Mouse (Mus musculus) ovary, postnatal 10 days (tissue): ENCODE results near the gene Ipo11.

ENCODE experiments used
- DNase-seq: peaks from one replicate; pipeline ENCODE4 v3.0.0; 2022; ENCODE audit warnings: low spot score

Gene Ipo11

DNA sequence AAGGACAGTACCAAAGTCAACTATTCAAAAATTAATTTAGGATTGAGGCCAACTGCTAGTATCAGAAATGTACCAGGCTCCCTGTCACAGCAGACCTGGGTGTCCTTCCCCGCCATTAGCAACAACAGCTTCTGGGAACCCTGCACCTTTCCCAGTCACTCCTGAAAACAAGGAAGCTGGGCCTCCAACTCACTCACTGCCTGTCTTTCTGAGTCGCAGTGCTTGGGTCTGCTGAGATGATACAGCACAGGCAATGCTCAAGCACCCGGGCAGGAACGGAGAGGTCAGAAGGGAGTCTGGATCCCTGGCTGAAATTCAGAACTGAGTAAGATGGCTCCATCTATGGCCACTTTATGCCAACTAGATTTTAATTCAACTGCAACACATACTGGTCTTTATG lies 123.2 kb downstream of the Ipo11 start:
- no peak for DNase-seq

DNA sequence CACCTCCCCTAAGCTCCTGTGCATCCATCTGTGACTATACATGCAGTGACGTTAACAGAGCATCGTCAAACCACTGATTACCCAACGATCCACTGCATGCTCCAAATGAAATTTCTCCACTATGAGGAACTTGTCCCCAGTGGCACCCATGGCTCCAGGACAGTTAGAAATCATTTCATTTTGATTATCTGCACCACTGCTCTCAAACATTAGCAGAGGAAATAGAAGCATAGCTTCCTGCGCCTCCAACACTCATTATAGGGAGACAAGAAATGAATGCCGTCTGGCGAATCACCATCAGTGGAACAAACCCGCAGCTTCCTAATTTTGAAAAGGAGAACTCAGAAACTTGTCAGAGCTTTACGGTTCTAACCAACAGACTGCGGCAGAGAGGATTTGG lies 123.7 kb downstream of the Ipo11 start:
- DNase-seq: no peak

DNA sequence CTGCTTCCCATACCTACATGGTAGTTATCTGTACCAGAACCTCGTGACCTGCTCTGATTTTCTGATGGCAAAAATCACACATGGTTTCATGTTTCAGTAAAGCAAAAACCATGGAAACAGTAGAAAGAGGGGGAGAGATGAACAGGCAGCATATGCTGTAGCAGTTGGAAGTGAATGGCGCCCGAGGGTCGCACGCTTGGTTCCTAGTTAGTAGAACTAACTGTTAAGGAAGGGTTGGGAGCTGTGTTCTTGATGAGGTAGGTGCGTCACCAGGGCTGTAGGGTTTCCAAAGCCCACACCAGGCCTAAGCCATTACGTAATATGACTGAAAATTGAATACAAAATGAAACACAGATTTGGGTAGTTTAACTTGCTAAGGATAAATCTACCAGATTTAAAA lies 126.6 kb downstream of the Ipo11 start:
- no peak for DNase-seq

DNA sequence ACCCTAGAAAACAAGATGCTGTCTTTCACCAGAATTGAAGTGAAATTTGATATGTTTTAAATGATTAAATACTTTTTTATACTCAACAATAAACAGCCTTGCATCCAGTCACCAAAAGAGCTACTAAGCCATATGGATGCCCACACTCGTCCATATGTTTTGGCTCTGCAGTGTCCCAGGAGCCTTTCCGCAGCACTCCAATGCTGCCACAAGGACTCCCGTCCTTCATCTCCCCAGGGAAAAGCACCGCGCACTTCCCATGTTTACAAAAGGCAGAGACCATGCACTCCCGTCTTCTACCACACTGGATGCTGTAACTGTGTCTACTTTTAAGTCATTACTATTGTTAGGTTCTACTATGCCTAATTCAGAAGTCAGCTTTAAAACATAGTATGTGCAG lies 127.9 kb downstream of the Ipo11 start:
- no peak for DNase-seq

DNA sequence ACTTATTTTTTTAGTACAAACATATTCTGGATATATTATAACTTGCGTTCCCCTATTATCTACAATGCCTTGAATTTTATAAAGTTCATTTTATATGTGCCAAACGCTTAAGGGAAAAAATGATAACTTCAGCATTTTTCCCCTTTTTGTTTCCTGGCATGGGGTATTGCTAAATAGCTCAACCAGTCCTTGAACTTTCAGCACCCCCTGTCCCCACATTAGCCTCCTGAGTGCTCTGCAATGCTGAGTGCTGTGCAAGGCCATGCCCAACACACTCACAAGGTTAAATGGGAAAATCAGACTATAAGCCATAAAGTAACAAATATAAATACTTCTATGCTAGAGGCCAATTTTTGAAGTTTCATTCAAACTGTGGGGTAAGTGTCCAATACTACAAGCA lies 128.4 kb downstream of the Ipo11 start:
- DNase-seq: no peak

DNA sequence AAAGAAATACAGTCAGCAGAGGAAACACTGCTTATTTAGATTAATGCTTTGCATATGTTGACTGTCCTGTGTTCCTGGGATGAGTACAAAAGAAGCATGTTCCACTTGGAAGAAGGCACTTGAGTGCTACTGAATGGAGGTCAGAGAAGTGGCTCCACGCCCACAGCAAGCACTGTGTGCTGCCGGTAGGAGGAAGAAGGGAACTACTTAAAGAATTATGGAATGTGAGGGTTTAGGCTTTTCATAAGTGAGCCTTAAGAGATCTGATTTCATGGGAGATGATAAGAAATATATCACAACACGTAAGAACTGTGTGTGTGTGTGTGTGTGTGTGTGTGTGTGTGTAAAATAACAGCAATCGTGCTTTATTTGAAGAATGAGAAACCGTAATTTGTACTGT lies 129.5 kb downstream of the Ipo11 start:
- DNase-seq: no peak

DNA sequence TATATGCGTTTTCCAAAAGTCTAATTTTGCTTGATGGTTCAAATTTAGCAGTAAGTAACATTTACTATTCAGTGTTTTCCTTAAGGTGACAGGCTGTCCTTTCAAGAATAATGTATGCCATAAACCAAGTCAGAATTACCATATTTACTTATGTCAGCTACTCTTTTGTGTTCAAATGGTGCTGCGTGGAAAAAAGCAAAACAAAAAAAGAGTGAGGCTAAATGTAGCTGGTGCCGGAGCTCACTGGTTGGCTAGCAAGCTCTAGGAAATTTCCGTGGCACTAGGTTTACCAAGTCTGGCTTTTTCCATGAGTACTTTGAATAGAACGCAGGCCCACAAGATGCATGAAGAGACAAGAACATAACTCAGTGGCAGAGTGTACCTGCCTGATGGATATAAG lies 131.6 kb downstream of the Ipo11 start:
- DNase-seq: no peak

DNA sequence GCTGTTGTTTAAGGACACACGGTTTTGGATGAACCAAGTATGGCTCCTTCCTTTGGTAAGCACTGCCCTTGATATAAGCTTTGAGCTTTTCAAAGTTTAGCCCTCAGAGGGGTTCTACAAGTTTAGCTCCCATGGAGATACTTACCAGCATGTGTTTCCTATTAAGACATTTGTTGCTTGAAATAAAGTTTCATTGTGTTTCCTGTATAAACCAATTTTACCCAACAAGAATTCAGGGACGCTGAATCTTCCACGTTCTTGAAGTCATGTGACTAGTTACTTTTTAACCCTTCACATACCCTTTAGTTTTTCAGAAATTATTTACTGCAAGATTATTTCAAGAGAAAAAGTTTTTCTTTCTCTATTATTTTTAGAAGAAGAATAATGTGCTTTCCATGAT lies 138.7 kb downstream of the Ipo11 start:
- DNase-seq: no peak

DNA sequence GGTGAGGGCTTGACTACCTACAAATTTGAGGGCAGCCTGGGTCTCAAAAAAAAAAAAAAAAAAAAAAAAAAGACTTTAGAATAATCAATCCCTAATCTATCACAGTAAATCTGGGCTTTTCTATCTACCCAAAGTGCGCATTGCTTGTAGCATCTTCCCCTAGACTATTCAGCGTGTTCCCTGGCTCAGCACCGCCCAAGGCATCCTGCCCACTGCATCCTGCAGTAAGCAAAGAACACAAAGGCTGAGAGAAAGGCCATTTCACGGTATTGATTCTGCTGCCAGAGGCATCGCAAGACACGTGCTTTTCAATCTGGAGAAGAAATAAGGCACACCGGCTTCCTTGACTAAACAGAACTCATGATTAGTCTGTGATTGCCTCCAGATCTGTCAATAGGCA lies 147.9 kb downstream of the Ipo11 start:
- DNase-seq: no peak

DNA sequence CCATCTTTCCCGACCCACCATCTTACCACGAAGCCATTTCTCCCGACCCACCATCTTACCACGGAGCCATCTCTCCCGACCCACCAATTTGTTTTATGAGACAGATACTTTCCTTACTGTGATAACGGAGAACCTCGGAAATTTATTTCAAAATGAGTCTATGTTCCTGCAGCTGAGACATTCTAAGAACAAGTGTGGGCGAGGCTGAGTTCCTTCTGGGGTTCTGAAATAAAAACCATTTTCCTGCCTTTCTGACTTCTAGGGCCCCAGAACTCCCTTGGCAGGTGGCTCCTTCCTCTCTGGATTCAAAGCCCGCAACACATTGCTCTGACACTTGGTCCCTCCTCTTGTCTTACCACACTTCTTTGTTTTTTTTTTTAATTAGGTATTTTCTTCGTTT lies 168.0 kb downstream of the Ipo11 start:
- no peak for DNase-seq

DNA sequence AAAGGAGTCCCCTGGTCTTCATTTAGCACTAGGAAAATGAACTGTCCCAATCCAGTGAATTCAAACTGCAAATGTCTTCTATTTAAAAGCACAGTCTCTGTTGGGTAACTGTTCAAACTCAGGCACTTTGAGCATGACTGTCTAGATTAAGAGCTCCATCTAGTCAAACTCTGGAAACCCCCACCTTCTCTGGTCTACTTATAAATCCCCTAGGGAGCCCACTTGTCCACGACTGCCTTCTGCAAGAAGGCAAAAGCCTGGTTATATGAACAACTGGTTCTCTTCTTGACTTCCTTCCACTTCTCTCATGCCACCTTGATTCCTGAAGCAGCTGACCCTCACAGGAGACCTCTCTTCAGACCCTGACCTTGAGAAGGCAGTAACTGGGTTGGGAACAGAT lies 174.1 kb downstream of the Ipo11 start:
- no peak for DNase-seq

DNA sequence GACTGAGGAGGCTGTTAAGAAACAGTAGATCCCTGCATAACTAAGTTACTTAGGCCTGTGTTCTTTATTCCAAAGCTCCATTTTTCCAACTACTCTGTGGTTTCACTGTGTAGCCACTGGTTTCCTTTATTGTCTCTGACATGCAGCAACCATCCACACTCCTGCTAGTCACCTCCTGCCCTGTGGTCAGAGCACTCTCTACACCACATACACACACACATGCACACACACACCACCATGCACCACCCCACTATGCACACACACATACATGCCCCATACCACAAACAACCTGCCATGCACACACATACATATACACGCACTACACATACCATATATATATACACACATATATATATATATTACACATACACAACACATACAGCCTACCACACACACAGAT lies 175.1 kb downstream of the Ipo11 start:
- no peak for DNase-seq

DNA sequence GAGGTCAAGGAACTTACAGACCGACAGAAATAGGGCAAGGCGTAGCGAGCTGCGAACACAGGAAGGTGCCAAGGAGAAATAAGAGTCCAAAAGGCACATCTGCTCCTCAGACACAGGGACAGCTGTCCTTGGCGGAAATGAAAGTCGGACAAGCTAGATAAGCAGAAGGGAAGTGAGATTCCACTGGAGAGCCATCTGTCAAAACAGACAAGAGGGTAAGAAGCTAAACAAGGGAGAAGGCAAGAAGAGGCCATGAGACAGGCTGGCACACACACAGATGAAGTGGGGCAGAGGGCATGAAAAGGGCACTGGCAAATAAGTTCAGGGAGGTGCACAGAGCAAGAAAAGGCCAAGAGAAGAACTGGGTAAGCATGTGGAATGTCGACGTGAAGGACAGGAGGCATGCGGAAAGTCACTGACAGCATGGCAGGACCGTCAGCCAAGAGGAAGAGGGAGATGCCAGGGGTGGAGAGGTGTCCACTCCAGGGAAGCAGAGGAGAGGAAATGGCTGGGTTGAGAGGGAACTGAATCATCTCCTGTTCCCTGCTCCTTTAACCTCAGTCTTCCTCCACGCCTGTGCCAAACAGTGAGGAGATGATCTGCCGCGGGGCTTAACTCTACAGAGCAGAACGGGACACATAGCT lies 176.4 kb downstream of the Ipo11 start:
- no peak for DNase-seq

DNA sequence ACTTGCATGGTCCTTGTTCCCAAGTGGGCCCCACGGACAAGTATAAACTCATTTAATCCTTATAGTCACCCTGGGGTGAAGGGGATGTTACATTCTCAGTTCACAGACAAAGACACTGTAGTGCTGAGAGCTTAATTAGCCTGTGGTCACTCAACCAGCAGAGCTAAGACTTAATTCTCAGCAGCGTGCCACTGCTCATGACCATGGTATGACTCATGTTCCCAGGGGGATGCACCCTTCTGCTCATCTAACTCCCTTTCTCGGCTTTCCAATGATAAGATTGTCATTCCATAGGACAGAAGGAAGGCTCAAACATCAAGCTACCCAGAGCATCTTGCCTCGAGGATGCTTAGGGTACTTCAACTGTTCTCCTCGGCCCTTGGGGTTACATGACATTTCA lies 180.9 kb downstream of the Ipo11 start:
- no peak for DNase-seq

DNA sequence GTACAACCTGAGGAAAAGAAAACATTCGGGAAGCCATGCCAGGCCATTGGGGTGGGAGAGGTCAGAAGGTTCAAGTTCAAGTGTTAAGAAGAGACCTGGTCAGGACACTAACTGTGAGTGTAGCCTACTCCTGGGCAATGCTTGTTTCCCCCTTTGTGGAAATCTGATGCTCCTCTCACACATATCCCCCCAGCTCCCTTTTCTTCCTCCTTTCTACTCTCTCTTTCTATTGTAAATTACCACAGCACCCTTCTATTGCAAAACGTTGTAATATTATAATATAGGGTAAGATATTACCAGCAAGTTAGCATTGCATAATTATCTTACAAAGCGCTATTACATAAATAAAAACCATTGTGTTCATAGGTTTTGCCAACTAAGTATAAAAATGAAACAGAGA lies 182.5 kb downstream of the Ipo11 start:
- no peak for DNase-seq

DNA sequence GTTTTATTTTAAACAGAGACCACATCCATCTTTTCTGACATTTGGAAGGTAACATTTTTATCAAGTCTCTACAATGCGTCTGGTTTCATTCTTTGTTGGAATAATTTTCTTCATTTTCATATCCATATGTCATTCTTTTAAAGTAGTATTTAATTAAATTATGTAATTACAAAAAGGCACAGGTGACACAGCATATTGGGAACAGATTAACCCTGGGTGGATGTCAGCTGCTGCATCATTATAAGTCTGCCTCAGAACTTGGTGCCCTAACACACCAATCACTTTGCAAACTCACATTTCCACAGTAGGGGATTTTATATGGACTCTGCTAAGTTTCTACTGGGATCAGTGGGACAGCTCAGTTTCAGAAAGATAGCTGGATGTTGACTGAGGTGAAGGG lies 184.8 kb downstream of the Ipo11 start:
- no peak for DNase-seq

DNA sequence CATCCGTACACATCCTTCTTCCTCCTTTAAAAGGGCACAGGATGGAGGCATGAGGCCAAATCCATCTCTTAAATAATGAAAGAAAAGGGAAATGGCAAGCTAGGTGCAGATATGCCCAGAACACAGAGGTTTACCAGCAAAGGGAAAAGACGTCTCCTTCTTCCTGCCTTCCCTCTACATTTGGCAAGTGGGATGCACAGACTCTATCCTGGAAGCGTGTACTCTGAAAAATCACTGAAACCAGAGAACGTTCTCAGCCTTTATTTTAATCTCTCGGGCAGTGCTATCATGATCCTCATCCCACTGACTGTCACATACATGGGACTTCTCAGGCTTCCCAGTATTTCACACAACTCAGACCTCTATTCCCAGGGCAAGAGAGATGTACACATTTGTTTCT lies 189.9 kb downstream of the Ipo11 start:
- DNase-seq: no peak

DNA sequence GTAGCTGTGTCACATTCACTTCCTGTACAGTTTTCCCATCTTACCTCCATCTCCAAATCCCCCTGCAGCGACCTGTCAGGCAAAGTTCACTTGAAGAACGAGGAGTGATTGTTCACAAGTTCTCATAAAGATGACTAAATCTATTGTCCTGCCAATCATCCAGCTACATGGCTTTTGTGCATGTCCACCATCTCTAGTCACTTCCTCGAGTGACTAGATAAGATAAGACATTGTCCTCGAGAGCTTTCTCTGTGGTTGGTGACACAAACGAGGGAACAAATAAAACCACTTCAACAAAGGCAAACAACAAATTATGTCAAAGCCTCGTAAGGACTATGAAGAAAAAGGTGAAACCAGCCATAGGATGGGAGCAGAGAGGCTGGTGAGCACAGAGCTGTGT lies 191.6 kb downstream of the Ipo11 start:
- no peak for DNase-seq
